Mouse (Mus musculus): ENCODE measurements around the gene Ddx41. TPM values are rescaled to one million over a fixed set of nuclear protein-coding genes. Genes with fewer than 3 reads are reported as not detected.

The Ddx41 gene
- polyA plus RNA-seq, 1 experiment: 51.6 TPM

- DNase-seq (ENCODE audit: low spot score): no peak
Measured at GRCm38 (mm10) chr13:55508531-55508930, 27.9 kb downstream of the Ddx41 start.

DNA sequence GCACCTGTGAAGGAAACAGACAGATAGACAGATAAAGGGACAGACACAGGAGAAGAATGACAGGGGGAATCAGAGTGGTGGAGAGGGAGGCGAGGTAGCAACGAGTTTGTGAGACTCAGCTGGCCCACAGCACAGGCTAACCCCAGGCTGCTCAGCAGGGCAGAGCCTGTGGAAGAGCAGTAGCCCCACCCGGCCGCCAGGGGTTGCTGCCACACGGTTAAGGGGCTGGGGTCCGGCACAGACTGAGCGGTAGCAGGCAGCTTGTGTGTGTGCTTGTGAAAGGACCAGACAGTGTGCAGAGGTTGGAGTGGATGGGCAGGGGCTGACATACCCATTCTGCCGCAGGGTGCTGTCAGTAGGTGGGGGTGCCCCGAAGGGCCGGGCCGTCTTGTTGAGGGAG lies 28.6 kb downstream of the Ddx41 start:
- DNase-seq (ENCODE audit: low spot score): no peak

DNA sequence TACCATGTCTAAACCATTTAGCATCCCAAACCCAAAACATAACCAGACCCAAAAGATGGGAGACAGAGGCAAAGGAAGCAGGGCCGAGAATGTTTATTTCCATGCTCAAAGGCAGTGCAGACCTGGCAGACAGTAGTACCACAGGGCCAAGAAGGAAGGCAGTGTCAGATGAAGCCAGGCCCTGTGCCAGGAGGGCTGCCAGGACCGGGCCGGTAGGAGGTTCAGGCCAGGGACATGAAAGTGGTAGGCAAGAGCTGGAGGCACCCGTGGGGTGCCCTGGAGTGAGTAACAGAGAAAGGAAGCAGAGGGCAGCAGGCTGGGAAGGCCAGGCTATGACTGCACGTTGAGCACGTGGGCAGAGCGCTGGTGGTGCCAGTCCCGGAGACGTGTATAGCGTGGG lies 29.8 kb downstream of the Ddx41 start:
- DNase-seq (ENCODE audit: low spot score): no peak

- DNase-seq (ENCODE audit: low spot score): no peak
Measured at GRCm38 (mm10) chr13:55505810-55506209, 30.6 kb downstream of the Ddx41 start.

DNA sequence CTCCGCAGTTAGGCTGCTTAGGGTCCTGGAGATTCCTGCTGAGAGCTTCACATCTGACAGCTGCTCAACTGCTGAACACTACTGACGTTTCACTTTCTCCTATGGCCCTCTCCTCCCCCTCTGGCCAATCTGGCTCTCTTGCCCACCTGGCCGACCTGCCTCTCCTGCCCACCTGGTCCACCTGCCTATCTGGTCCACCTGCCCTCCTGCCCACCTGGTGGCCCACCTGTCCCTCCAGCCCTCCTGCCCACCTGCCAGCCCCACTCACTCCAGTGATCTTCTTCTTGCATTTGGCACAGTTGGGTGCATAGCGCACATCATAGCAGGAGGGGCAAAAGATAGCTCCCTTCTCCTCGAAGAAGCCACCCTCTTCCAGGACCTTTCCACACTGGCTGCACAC lies 32.1 kb downstream of the Ddx41 start:
- no peak for DNase-seq (ENCODE audit: low spot score)

DNA sequence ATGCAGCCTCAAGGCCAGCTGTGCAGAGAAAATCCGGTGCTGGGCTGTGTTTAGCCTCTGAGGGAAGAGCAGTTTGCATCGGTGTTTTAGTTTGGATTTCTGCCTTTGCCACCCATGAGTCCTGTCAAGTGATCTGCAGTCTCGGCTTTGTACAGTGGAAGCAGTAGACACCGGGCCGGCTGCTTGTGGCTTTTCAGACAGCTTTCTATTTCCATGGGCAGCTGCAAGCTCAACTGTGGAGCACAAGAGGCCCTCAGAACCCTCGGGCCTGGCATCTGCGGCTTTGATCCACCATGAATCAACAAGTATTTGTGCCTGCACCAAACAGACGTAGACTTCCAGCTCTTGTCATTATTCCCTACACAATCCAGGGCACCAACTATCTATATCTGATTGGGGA lies 34.1 kb downstream of the Ddx41 start:
- no peak for DNase-seq (ENCODE audit: low spot score)

- DNase-seq (ENCODE audit: low spot score): no peak
Measured at GRCm38 (mm10) chr13:55500575-55500974, 35.9 kb downstream of the Ddx41 start.

- no peak for DNase-seq (ENCODE audit: low spot score)
Measured at GRCm38 (mm10) chr13:55498906-55499305, 37.6 kb downstream of the Ddx41 start.

DNA sequence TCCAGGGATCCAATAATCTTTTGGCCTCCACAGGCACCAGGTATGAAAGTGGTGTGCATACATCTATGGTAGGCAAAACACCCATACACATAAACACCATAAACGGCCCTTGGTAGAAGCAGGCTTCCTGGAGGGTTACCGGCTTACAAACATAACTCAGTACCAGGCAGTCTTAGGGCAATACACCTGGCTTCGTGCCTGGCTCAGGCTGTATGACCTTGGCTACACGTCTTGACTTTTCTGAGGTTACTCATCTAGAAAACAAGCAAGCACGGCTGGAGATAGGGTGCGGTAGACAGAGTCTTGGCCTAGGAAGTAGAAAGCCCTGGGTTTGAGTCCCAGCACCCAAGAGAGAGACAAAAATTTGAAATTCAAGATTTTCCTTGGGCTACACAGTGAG lies 39.8 kb downstream of the Ddx41 start:
- DNase-seq (ENCODE audit: low spot score): no peak

GRCm38 (mm10) chr13:55495702-55496101 lies 40.8 kb downstream of the Ddx41 start:
- DNase-seq (ENCODE audit: low spot score): no peak

- DNase-seq (ENCODE audit: low spot score): no peak
Measured at GRCm38 (mm10) chr13:55494883-55495621, 41.4 kb downstream of the Ddx41 start.

DNA sequence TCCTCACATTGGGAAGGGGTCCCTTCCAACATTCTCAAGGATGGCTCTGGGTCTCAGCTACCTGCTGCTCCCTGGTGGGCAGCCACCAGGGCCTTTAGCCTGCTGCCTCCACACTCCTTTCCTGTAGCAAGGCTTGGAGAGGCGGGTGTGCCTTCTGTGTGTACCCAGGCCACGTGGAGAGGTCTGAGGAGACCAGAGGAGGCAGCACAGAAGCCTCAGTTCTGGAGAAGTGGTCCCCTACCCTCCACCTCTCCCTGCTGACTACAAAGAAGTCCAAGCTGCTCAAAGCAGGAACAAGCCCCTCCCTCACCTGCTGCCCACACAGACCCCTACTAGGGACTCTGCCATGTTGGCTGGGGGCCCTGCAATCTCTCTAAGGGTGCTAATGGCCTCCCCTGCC lies 42.2 kb downstream of the Ddx41 start:
- DNase-seq (ENCODE audit: low spot score): no peak

DNA sequence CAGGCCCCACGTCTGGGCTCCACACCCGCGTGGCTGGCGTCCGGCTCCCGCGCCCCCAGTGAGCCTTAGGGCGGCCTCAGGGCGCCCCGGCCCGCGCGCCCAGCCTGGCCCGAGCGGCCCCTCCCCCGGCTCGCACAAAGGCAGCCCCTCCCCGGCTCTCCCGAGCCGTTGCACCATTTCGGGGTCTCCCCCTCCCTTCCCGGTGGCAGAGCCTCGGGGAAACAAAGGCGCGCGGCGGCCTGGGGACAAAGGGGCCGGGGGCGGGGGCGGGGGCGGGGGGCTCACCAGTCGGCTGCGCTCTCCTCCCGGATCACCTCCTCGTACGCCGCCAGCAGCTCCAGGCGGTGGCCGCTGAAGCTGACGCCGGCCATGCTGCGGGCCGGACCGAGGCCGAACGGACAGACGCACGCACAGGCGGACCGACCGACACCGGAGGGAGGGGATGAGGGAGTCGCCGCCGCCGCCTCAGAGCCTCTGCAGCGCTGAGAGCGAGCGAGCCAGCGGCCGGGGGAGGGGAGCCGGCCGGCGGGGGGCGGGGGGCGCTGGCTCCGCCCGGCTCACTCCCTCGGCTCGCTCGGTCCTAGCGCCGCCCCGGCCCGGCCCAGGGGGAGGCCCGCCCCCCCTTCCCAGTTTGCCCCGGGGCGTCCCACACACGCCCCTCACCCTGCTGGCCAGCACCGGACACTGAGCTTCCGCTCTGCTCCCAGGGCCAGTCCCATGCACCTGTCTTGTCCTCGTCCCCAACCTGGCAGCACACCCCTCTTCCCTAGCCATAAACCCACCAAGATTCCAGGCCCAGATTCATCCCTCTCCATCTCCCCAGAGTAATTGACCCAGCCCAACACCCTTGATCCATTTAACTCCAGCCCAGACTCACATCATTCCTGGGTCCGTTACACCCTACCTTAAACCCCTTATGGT lies 48.6 kb downstream of the Ddx41 start, which contains the start of gene Dbn1:
TSS of gene Dbn1 (minus strand) at position 534 of the 921 bp plus-strand sequence.
- DNase-seq (ENCODE audit: low spot score): no peak

GRCm38 (mm10) chr13:55486916-55487577 lies 49.4 kb downstream of the Ddx41 start:
- DNase-seq (ENCODE audit: low spot score): no peak

GRCm38 (mm10) chr13:55486029-55486794 lies 50.2 kb downstream of the Ddx41 start:
- no peak for DNase-seq (ENCODE audit: low spot score)

- no peak for DNase-seq (ENCODE audit: low spot score)
Measured at GRCm38 (mm10) chr13:55484520-55485088, 51.9 kb downstream of the Ddx41 start.

DNA sequence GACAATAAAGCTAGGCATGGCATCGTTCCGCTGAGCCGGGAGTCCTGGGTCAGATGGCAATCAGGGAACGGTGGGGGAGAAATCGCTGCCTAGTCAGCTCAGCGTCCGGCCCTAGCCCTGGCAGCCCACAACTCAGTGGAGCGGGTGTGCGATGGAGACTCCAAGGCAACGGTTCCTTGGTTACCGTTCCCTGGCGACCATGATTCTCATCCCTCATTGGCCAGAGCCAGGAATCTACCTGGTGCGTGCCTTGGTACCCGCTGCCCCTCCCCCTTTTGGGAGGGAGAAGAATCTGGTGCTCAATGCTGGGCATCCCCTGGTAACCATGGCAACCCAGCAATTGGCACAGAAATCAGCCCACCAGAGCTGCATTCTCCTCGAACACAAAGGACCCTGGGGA lies 52.9 kb downstream of the Ddx41 start:
- DNase-seq (ENCODE audit: low spot score): no peak

- no peak for DNase-seq (ENCODE audit: low spot score)
Measured at GRCm38 (mm10) chr13:55483071-55483470, 53.4 kb downstream of the Ddx41 start.

GRCm38 (mm10) chr13:55482542-55482941 lies 53.9 kb downstream of the Ddx41 start:
- DNase-seq (ENCODE audit: low spot score): no peak
